Mouse (Mus musculus) heart, postnatal 0 days (tissue): Measurements from ENCODE around the gene S100a2.

ENCODE experiments used
- CTCF ChIP-seq: IDR thresholded peaks from 2 replicates; pipeline ENCODE4 v1.5.1; 2016; ENCODE audit warnings: antibody characterized with exemption, control low read depth, low read depth
- EP300 ChIP-seq: IDR thresholded peaks from 2 replicates; pipeline ENCODE4 v1.6.1; 2016; ENCODE audit warnings: antibody characterized with exemption, low read depth

- no peak for TF ChIP-seq CTCF
- TF ChIP-seq EP300, result no peak
These were observed 29.9 kb upstream of the S100a2 start, which contains the start of gene S100a3 for GRCm38 (mm10) chr3:90560008-90560628.
